Mouse (Mus musculus): ENCODE measurements around the gene 4833423E24Rik. TPM values are rescaled to one million over a fixed set of nuclear protein-coding genes. Genes with fewer than 3 reads are reported as not detected.

Gene 4833423E24Rik
- polyA plus RNA-seq (2017; shearing (Covaris generic)): not detected

GRCm38 (mm10) chr2:85518879-85519278 is at the start of gene 4833423E24Rik:
TSS of gene 4833423E24Rik (minus strand) at chr2:85519024.

GRCm38 (mm10) chr2:85443539-85443938 is 75.3 kb downstream of the 4833423E24Rik start, which contains the start of gene Olfr995:
TSS of gene Olfr995 (minus strand) at chr2:85443639.

GRCm38 (mm10) chr2:85436351-85436750 is 82.5 kb downstream of the 4833423E24Rik start, which contains the start of gene Olfr994:
TSS of gene Olfr994 (minus strand) at chr2:85436451.

Other genes with a start within 250 kb of the 4833423E24Rik start
- gene Olfr987, start 179.7 kb downstream of the 4833423E24Rik start, polyA plus RNA-seq (2017; shearing (Covaris generic)): not detected
- gene Olfr988, start 155.8 kb downstream of the 4833423E24Rik start, polyA plus RNA-seq (2017; shearing (Covaris generic)): not detected
- not detected for gene Olfr992, start 109.6 kb downstream of the 4833423E24Rik start, polyA plus RNA-seq (2017; shearing (Covaris generic))
- gene Olfr993, start 104.1 kb downstream of the 4833423E24Rik start, polyA plus RNA-seq (2017; shearing (Covaris generic)): not detected
- not detected for gene Olfr994, start 82.6 kb downstream of the 4833423E24Rik start, polyA plus RNA-seq (2017; shearing (Covaris generic))
- gene Olfr995, start 75.4 kb downstream of the 4833423E24Rik start, polyA plus RNA-seq (2017; shearing (Covaris generic)): 0.20 TPM
- gene Olfr996, start 60.2 kb upstream of the 4833423E24Rik start, polyA plus RNA-seq (2017; shearing (Covaris generic)): not detected
- not detected for gene Olfr998, start 69.9 kb upstream of the 4833423E24Rik start, polyA plus RNA-seq (2017; shearing (Covaris generic))
- gene Olfr1000, start 92.9 kb upstream of the 4833423E24Rik start, polyA plus RNA-seq (2017; shearing (Covaris generic)): not detected
- gene Olfr1002, start 131.7 kb upstream of the 4833423E24Rik start, polyA plus RNA-seq (2017; shearing (Covaris generic)): not detected
- not detected for gene Olfr154, start 145.4 kb upstream of the 4833423E24Rik start, polyA plus RNA-seq (2017; shearing (Covaris generic))
- gene Olfr1006, start 159.7 kb upstream of the 4833423E24Rik start, polyA plus RNA-seq (2017; shearing (Covaris generic)): not detected
- gene Olfr1008, start 170.4 kb upstream of the 4833423E24Rik start, polyA plus RNA-seq (2017; shearing (Covaris generic)): not detected
- gene Olfr1009, start 196.4 kb upstream of the 4833423E24Rik start, polyA plus RNA-seq (2017; shearing (Covaris generic)): not detected
- gene Olfr1012, start 243.7 kb upstream of the 4833423E24Rik start, polyA plus RNA-seq (2017; shearing (Covaris generic)): not detected
- gene Olfr1013, start 248.1 kb upstream of the 4833423E24Rik start, polyA plus RNA-seq (2017; shearing (Covaris generic)): not detected

Measured in naive thymus-derived CD4-positive, alpha-beta T cell, adult 5 months (primary cell).